Mouse (Mus musculus) embryonic facial prominence, embryonic 13.5 days (tissue): ENCODE measurements around the gene Naa80. TPM values are rescaled to one million over a fixed set of nuclear protein-coding genes. Genes with fewer than 3 reads are reported as not detected.

Experiments used
- ATAC-seq: fragments of 200-750 bp; cut with Nextera tagmentation; 2 replicates; pipeline ENCODE4 v1.8.0; 2017; ENCODE audit warnings: low read depth; ENCODE audit not compliant: insufficient number of reproducible peaks, insufficient read depth, low FRiP score, low TSS enrichment
- H3K27ac ChIP-seq: fragments of 300-500 bp; sonication (generic); 2 replicates; pipeline ENCODE4 v1.5.1; 2015; ENCODE audit warnings: moderate library complexity, mild to moderate bottlenecking, inconsistent platforms
- H3K27me3 ChIP-seq: fragments of 300-500 bp; sonication (generic); 2 replicates; pipeline ENCODE4 v1.6.1; 2015; ENCODE audit warnings: mild to moderate bottlenecking, inconsistent platforms
- H3K36me3 ChIP-seq: fragments of 300-500 bp; sonication (generic); 2 replicates; pipeline ENCODE4 v1.6.1; 2015; ENCODE audit warnings: mild to moderate bottlenecking, inconsistent platforms
- H3K4me1 ChIP-seq: fragments of 300-500 bp; sonication (generic); 2 replicates; pipeline ENCODE4 v1.6.1; 2015; ENCODE audit warnings: inconsistent platforms
- H3K4me2 ChIP-seq: fragments of 300-500 bp; sonication (generic); 2 replicates; pipeline ENCODE4 v1.6.1; 2015; ENCODE audit warnings: moderate library complexity, mild to moderate bottlenecking, inconsistent platforms
- H3K4me3 ChIP-seq: fragments of 300-500 bp; sonication (generic); 2 replicates; pipeline ENCODE4 v1.5.1; 2015; ENCODE audit warnings: mild to moderate bottlenecking, inconsistent platforms
- H3K9ac ChIP-seq: fragments of 300-500 bp; sonication (generic); 2 replicates; pipeline ENCODE4 v1.6.1; 2015; ENCODE audit warnings: mild to moderate bottlenecking, inconsistent platforms
- H3K9me3 ChIP-seq: fragments of 300-500 bp; sonication (generic); 2 replicates; pipeline ENCODE4 v1.6.1; 2016; ENCODE audit warnings: inconsistent platforms
- WGBS: fragments of 180-500 bp; shearing (Covaris S2); methylation state at CpG from one replicate; pipeline ENCODE4 v1.1.7; 2015; ENCODE audit warnings: mixed read lengths; 5-methylcytosine and 5-hydroxymethylcytosine counted together
- polyA plus RNA-seq: library from polyadenylated mRNA; unstranded; fragments of >200 nt; fragmentation: Nextera tagmentation; extraction: Ambion mirVana; gene quantifications from 2 replicates; pipeline ENCODE4 v1.2.1, GENCODE M21; 2015

Gene Naa80
- polyA plus RNA-seq, 1 experiment from 2014 or later: 22.5 TPM

DNA sequence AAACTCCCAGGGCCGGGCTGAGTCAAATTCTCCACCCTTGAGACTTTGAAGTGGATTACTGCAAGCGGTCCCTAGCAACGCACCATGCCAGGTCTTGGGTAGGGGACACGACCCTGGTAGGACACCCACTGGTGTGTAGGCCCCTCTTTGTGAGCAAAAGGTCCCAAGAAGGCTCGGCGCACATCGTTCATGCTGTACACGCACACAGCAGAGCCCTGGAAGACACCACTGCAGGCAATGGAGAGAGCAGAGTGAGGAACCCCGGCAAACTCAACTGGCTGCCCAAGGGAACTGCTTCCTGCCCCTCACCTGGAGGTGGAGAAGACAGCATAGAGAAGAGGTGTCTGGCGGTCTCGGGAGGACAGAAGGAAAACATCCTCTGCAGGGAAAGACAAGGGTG is 22.6 kb downstream of the Naa80 start:
- H3K9ac ChIP-seq: no peak overlapping the region
- H3K9me3 ChIP-seq: no peaks in the 10 kb centered on the region
- H3K4me3 ChIP-seq: no peak overlapping the region
- no peaks in the 10 kb centered on the region for H3K27me3 ChIP-seq
- peaks cover 45% of the 10 kb centered on the region for H3K4me1 ChIP-seq
- no peak for ATAC-seq
- peaks cover 2% of the 10 kb centered on the region; the same call in 1 of the 2 replicates for H3K36me3 ChIP-seq
- H3K27ac ChIP-seq: no peak overlapping the region
- 87% methylated on average over 11 of the region's 11 CpGs for WGBS
- no peak overlapping the region for H3K4me2 ChIP-seq

DNA sequence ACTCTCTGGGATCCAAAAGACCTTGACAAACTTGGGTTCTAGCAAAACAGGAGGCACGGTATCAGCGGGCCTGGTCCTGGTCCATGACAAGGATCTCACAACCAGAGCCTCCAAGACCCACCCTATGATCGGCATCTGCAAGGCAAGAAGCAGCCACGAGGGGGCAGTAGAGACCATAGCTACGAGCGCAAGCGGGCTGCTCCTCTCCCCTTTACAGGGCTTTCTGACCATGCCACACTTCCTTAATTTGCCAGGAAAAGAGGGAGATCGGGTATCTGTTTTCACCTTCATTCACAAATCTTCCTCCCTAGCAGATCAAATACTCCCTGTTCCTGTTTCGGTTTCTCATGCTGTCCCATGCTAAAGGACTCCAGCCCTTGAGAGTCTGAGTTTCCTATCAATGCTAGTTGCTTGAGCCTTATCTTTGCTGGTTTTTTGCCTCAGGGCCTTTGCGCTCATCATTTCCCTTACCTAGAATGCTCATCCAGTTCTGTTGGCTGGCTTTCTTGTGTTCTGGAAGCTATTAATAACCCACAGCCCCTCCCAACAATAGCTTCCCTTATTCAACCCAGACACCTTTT is 23.5 kb downstream of the Naa80 start:
- no peak for ATAC-seq
- H3K27ac ChIP-seq: peak overlapping the region; percentile 64; the same call in 1 of the 2 replicates
- H3K9ac ChIP-seq: peak overlapping the region; percentile 22; the same call in 1 of the 2 replicates
- H3K4me3 ChIP-seq: no peak overlapping the region
- H3K4me2 ChIP-seq: peak overlapping the region; percentile 33
- H3K4me1 ChIP-seq: peaks cover 54% of the 10 kb centered on the region
- no peaks in the 10 kb centered on the region for H3K27me3 ChIP-seq
- H3K9me3 ChIP-seq: no peaks in the 10 kb centered on the region
- 7% methylated on average over 10 of the region's 10 CpGs for WGBS
- H3K36me3 ChIP-seq: peaks cover 2% of the 10 kb centered on the region; the same call in 1 of the 2 replicates

DNA sequence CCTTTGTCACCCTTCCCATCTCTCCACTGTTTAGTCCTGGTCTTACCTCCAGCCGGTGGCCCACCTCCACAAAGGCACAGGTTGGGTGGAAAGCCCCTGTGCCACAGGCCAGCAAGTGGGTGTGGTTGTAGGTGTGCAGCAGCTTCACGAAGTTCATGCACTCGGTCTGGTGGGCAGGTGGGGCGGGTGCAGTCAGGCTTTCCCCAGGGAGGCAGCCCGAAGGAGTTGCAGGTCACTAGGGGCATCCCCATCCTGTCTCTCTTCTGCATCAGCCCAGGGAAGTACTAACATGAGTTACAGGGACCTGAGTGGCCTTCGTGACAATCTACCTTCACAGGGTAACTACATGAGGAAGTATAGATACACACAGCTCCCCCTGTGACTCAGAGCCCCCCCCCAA is 24.6 kb downstream of the Naa80 start:
- no peaks in the 10 kb centered on the region for H3K27me3 ChIP-seq
- H3K4me1 ChIP-seq: peaks cover 65% of the 10 kb centered on the region
- H3K4me3 ChIP-seq: no peak overlapping the region
- peaks cover 2% of the 10 kb centered on the region; the same call in 1 of the 2 replicates for H3K36me3 ChIP-seq
- H3K27ac ChIP-seq: no peak overlapping the region; the same call in 1 of the 2 replicates
- H3K4me2 ChIP-seq: no peak overlapping the region
- ATAC-seq: no peak
- H3K9ac ChIP-seq: no peak overlapping the region
- H3K9me3 ChIP-seq: no peaks in the 10 kb centered on the region
- WGBS: 88% methylated on average over 6 of the region's 6 CpGs

DNA sequence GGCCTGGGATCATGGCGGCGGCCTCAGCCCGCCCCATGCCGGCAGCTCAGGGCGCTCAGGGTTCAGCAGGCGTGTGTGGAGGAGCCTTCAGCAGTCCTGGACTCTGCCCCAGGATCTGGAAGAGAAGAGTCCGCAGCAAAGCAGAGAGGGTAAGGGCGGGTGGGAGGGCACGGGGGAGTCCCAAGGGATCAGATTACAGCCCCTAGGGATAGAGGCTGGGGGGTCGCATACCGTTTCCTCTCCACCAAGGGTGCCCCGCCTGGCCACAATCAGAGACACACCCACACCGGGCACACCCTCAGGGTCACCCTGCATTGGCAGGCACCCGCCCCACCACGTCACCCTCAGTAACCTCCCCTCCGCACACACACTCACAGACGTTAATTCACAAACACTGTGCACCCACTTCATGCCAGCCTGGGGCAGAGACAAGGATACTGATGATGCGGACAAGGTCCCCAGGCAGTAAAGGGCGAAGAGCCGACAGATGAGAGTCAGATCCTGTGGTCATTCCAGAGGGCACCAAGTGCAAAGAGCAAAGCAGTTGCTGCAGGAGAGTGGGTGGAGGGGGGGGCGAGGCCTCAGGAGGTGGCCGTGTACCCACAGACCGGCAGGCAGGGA is 26.5 kb downstream of the Naa80 start:
- Histone ChIP-seq H3K27me3 (no peaks in the 10 kb centered on the region), H3K4me2 (peak overlapping the region; percentile 54), H3K36me3 (no peaks in the 10 kb centered on the region), H3K4me3 (peak overlapping the region; percentile 26), H3K9ac (peak overlapping the region; percentile 63; the same call in 1 of the 2 replicates), H3K4me1 (peaks cover 75% of the 10 kb centered on the region), H3K27ac (peak overlapping the region; percentile 57; the same call in 1 of the 2 replicates), H3K9me3 (no peaks in the 10 kb centered on the region)
- 25% methylated on average over 23 of the region's 23 CpGs for WGBS
- ATAC-seq: 0 out of 2 replicates have a peak, but pooled peaks have one; percentile 9

DNA sequence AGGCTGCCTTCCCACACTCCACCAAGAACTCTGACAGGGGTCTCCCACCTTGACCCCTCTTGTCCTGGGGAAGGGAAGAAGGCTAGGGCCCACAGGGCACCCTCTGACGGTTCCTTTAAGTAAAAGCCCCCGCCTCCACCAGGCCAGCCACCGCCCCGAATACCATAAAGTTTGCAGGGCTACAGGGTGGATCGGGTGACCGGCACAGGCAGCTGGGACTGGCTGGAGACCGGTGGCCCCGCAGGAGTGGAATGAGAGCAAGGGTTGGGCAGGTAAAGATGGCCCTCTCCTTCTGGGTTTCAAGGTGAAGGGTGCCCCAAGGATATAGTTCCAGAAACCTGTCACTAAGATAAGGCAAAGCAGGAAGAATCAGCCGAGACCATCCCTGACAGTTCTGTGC is 27.9 kb downstream of the Naa80 start:
- H3K4me2 ChIP-seq: peak overlapping the region; percentile 34
- WGBS: 6% methylated on average over 9 of the region's 9 CpGs
- H3K36me3 ChIP-seq: no peaks in the 10 kb centered on the region
- 0 out of 2 replicates have a peak overlapping the region, but pooled peaks have one; percentile 33 for H3K27ac ChIP-seq
- ATAC-seq: no peak
- H3K4me1 ChIP-seq: peaks cover 81% of the 10 kb centered on the region
- no peaks in the 10 kb centered on the region for H3K27me3 ChIP-seq
- peak overlapping the region; percentile 44; the same call in 1 of the 2 replicates for H3K9ac ChIP-seq
- H3K4me3 ChIP-seq: peak overlapping the region; percentile 17; the same call in 1 of the 2 replicates
- H3K9me3 ChIP-seq: no peaks in the 10 kb centered on the region

DNA sequence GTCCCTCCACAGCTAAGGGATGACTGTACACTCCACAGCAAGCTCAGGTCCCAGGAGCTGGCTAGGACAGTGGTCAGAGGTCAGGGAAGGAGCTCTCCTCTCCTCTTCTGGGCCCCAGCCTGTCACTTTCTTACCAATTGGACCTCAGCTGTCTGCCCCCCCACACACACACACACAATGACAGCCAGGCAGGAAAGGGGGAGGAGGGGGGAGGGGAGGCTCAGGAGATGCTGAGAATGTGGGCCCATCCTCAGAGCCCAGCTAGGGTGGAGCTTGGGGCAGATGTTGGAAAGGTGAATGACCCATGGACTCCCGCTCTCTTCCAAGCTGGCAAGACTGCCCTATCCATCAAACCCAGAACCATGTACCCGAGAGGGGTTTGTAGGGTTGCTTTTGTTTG is 28.3 kb downstream of the Naa80 start:
- peak overlapping the region; percentile 17; the same call in 1 of the 2 replicates for H3K4me3 ChIP-seq
- no peaks in the 10 kb centered on the region for H3K9me3 ChIP-seq
- no peak for ATAC-seq
- peak overlapping the region; percentile 34 for H3K4me2 ChIP-seq
- no peaks in the 10 kb centered on the region for H3K27me3 ChIP-seq
- no peaks in the 10 kb centered on the region for H3K36me3 ChIP-seq
- peak overlapping the region; percentile 44; the same call in 1 of the 2 replicates for H3K9ac ChIP-seq
- 0 out of 2 replicates have a peak overlapping the region, but pooled peaks have one; percentile 33 for H3K27ac ChIP-seq
- H3K4me1 ChIP-seq: peaks cover 86% of the 10 kb centered on the region
- WGBS: 77% methylated on average over 2 of the region's 2 CpGs

DNA sequence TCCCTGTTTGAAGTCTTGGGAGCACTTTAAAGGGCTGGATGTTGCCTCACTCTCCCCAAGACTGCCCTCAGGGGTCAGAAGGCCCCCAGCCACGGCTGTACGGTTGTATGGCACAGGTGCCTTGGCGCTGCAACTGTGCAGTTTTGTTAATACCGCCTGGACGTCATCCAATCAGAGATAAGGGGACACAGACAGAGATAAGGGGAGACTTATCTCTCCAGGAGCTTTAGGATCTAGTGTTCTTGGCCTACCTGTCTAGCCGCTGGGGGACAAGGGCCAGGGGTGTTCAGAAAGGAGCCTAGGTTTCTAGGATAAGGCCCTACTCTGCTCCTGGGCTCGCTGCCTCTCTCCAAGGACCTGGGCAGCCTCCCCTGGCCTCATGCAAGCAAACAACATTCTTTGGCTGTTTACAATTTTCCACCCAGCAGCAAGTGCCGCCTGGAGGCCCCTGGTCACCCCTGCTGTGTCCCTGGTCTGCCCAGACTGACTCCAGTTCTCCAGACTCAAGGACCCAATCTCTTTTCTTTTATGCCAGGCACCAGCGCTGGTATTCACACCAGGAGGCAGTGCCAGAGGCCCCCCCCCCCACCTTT is 29.1 kb downstream of the Naa80 start:
- no peak overlapping the region for H3K27ac ChIP-seq
- H3K4me2 ChIP-seq: no peak overlapping the region
- H3K9ac ChIP-seq: peak overlapping the region; percentile 32; the same call in 1 of the 2 replicates
- H3K9me3 ChIP-seq: no peaks in the 10 kb centered on the region
- WGBS: 52% methylated on average over 9 of the region's 9 CpGs
- ATAC-seq: no peak
- H3K4me3 ChIP-seq: no peak overlapping the region
- peaks cover 83% of the 10 kb centered on the region for H3K4me1 ChIP-seq
- no peaks in the 10 kb centered on the region for H3K36me3 ChIP-seq
- H3K27me3 ChIP-seq: no peaks in the 10 kb centered on the region

DNA sequence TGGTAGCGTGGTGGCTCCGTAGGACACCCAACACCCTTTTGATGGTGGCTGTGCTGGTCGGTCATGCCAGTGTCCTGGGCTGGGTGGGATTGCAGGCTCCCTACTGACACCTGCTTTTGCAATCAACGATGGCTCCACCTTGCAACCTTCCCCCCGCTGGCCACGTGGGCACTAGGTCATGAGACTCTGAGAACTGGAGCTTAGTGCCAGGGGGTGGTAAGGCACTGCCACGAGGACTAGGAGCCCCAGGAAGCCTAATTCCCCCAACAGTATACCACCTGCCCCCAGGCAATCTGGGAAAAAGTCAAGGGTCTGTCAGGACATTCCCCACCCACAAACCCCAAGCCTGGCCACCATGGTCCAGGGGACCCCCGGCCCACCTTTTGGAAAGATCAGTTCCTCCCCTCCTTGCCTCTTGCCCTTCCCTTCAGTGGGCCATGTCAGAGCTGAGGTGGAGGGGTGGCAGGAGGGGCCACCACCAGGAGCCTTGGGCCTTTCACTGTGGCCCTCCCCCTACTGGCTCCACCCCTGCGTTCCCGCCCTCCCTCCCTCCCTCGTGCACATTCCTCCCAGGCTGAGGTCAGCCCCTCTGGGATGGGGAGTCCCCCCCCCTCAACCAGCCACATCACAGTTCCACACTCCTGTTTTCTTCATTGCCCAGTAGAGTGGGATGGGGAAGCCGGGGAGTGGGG is 30.2 kb downstream of the Naa80 start, which contains the start of gene Sema3b:
Gene Sema3b (minus strand): TSS at position 489 of the 692 bp plus-strand sequence.
- H3K4me2 ChIP-seq: peak within 1 kb of the TSS; percentile 14
- H3K9ac ChIP-seq: 0 out of 2 replicates have a peak within 1 kb of the TSS, but pooled peaks have one; percentile 21
- no peaks in the 10 kb centered on the region for H3K27me3 ChIP-seq
- WGBS: 35% methylated on average over 12 of the region's 12 CpGs
- no peak within 1 kb of the TSS for H3K4me3 ChIP-seq
- no peak for ATAC-seq
- peaks cover 77% of the 10 kb centered on the region for H3K4me1 ChIP-seq
- H3K9me3 ChIP-seq: no peaks in the 10 kb centered on the region
- no peak within 1 kb of the TSS for H3K27ac ChIP-seq
- H3K36me3 ChIP-seq: peaks cover under 1% of the 10 kb centered on the region; the same call in 1 of the 2 replicates

DNA sequence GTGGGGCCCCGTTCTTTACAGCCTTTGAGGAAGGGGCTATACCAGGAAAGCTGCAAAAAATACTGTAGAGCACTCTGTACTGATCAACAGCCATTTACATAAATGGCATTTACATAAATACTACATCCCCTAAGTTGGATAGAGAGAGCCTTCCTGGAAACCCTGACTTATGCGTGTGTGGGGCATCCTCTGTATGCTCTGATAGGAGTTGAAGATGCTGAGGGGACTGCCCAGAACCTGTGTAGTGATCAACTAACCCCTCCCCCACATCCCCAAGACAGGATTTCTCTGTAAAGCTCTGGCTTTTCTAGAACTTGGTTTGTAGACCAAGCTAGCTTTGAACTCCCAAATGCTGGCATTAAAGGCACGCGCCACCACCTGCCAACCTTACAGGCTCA is 30.7 kb downstream of the Naa80 start:
- ATAC-seq: no peak
- no peaks in the 10 kb centered on the region for H3K9me3 ChIP-seq
- no peak overlapping the region for H3K9ac ChIP-seq
- H3K27me3 ChIP-seq: no peaks in the 10 kb centered on the region
- H3K27ac ChIP-seq: no peak overlapping the region
- peaks cover 6% of the 10 kb centered on the region; the same call in 1 of the 2 replicates for H3K36me3 ChIP-seq
- H3K4me3 ChIP-seq: no peak overlapping the region
- WGBS: 61% methylated on average over 4 of the region's 4 CpGs
- peak overlapping the region; percentile 14; the same call in 1 of the 2 replicates for H3K4me2 ChIP-seq
- peaks cover 72% of the 10 kb centered on the region for H3K4me1 ChIP-seq

DNA sequence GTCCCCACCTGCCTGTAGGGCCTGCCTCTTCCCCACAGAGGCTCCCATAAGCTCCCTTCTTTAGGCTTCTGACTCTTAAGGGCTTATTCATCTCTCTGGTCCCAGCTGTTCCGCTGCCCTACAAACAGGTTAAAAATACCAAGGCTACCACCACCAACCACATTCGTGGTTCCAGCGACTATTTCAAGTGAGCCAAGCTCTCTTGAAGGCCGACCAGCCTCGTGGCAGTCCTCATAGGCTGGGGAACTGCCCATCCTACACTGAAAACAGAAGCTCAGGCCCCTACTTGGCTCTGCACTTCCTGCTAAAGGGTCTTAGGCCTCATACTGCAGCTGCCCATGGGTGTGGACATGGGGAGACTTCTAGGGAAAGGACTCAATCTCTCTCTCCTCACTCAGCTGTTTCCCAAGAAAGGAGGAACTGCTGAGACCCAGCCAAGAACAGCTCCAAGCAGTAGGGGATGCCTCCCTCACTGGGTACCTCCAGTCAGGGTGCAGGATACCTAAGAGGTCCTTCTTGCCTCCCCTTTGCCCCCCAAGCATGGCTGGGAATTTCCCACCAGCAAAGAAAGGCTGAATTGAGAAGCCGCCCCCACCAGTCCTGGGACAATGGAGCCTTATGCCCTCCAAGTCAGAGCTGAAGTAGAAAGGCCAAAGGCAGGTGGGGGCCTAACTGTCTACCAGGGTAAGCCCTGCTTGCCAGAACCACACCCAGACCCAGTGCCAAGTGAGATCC is 32.9 kb downstream of the Naa80 start:
- WGBS: 70% methylated on average over 6 of the region's 6 CpGs
- Histone ChIP-seq H3K4me1 (peaks cover 50% of the 10 kb centered on the region), H3K4me3 (peak overlapping the region; percentile 42)

More for the DNA sequence above, 32.9 kb downstream of the Naa80 start:
- Histone ChIP-seq H3K9me3 (no peaks in the 10 kb centered on the region), H3K27me3 (no peaks in the 10 kb centered on the region), H3K4me2 (peak overlapping the region; percentile 73), H3K36me3 (peaks cover 28% of the 10 kb centered on the region), H3K9ac (peak overlapping the region; percentile 73), H3K27ac (peak overlapping the region; percentile 94)
- no peak for ATAC-seq
